Mouse (Mus musculus) MEL-GATA-1-ER (cell line): ENCODE measurements around the gene Specc1.

Experiments used
- DNase-seq: peaks from one replicate; pipeline ENCODE4 v3.0.0-alpha.2; 2012; ENCODE audit warnings: low read depth; ENCODE audit errors: extremely low read depth

Specc1 gene

GRCm38 (mm10) chr11:62164357-62164756 is 207.8 kb downstream of the Specc1 start:
- DNase-seq: peak; percentile 49

GRCm38 (mm10) chr11:62166503-62166902 is 209.9 kb downstream of the Specc1 start:
- DNase-seq: no peak

GRCm38 (mm10) chr11:62168146-62168545 is 211.6 kb downstream of the Specc1 start:
- no peak for DNase-seq

GRCm38 (mm10) chr11:62177395-62178113 is 221.0 kb downstream of the Specc1 start:
- no peak for DNase-seq

GRCm38 (mm10) chr11:62180791-62181190 is 224.2 kb downstream of the Specc1 start:
- DNase-seq: no peak

GRCm38 (mm10) chr11:62184900-62185299 is 228.3 kb downstream of the Specc1 start:
- no peak for DNase-seq

- DNase-seq: no peak
Measured at GRCm38 (mm10) chr11:62187074-62187473, 230.5 kb downstream of the Specc1 start.

GRCm38 (mm10) chr11:62192050-62192449 is 235.5 kb downstream of the Specc1 start:
- DNase-seq: no peak

GRCm38 (mm10) chr11:62193116-62193515 is 236.6 kb downstream of the Specc1 start:
- DNase-seq: no peak

- DNase-seq: no peak
Measured at GRCm38 (mm10) chr11:62194217-62194616, 237.7 kb downstream of the Specc1 start.

GRCm38 (mm10) chr11:62200901-62201512 is 244.4 kb downstream of the Specc1 start:
- no peak for DNase-seq

- no peak for DNase-seq
Measured at GRCm38 (mm10) chr11:62202645-62203044, 246.1 kb downstream of the Specc1 start.

GRCm38 (mm10) chr11:62209111-62209510 is 252.5 kb downstream of the Specc1 start:
- DNase-seq: no peak

GRCm38 (mm10) chr11:62209891-62210290 is 253.3 kb downstream of the Specc1 start:
- DNase-seq: no peak

- no peak for DNase-seq
Measured at GRCm38 (mm10) chr11:62213384-62213989, 256.9 kb downstream of the Specc1 start.

GRCm38 (mm10) chr11:62215107-62215506 is 258.5 kb downstream of the Specc1 start:
- DNase-seq: no peak

- DNase-seq: no peak
Measured at GRCm38 (mm10) chr11:62217751-62218150, 261.2 kb downstream of the Specc1 start.

- no peak for DNase-seq
Measured at GRCm38 (mm10) chr11:62220756-62221510, 264.4 kb downstream of the Specc1 start.

GRCm38 (mm10) chr11:62223416-62223815 is 266.9 kb downstream of the Specc1 start:
- no peak for DNase-seq

GRCm38 (mm10) chr11:62223962-62224361 is 267.4 kb downstream of the Specc1 start:
- DNase-seq: no peak

- DNase-seq: no peak
Measured at GRCm38 (mm10) chr11:62224797-62225196, 268.2 kb downstream of the Specc1 start.
